Comparison of ENCODE assay signal across 14 mouse cellular contexts in the genomic region with DNA sequence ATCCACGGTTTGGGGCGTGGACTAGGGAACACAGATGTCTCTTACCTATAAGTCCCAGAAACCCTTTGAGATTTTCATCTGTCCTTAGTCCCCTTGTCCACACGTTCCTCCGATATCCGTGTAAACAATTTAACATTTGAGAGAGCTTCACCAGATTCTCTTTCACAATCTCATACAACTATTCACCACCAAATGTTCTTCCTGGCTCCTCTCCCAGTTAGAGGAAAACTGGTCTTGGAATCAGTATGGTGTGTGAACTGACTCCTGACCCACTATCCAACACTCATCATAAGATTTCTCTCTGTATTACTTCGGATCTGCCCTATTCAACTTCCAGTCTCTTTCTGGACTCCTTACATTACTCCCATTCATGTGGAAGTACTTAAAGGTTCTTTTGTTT. TPM values are rescaled to one million over a fixed set of nuclear protein-coding genes. Genes with fewer than 3 reads are reported as not detected.
A peak's percentile ranks its signal among the peaks of the same experiment; 100 is the strongest.
DNase-seq lines count a peak whose midpoint lies in the region; ATAC-seq and TF ChIP-seq lines count a peak whose summit lies in the region.
"Had no signal": no experiment of that assay in that cellular context is flagged by ENCODE, and none has a peak within 500 bp of the region (broad histone marks: within the 10 kb centered on the region; RNA-seq: fewer than 3 reads in every experiment).

No protein-coding gene starts in this region.

- H3K4me2 ChIP-seq in hindbrain, embryonic 12.5 days (replicated peaks), result peak overlapping the region; percentile 63; the same call in 1 of the 2 replicates
- H3K4me2 ChIP-seq in hindbrain, embryonic 11.5 days (replicated peaks; ENCODE audit: low read depth, low read length), result no peak overlapping the region
- H3K4me2 ChIP-seq in midbrain, embryonic 13.5 days (replicated peaks), result peak overlapping the region; percentile 70; the same call in 1 of the 2 replicates
- H3K4me2 ChIP-seq in embryonic facial prominence, embryonic 12.5 days (replicated peaks), result peak overlapping the region; percentile 62
- H3K4me2 ChIP-seq in myocyte (ENCODE audit: low read depth), result peak overlapping the region; percentile 71

- H3K36me3 ChIP-seq in hindbrain, embryonic 12.5 days, result peaks cover 7% of the 10 kb centered on the region; the same call in 1 of the 2 replicates
- no peaks in the 10 kb centered on the region for H3K36me3 ChIP-seq in hindbrain, embryonic 11.5 days (ENCODE audit: control insufficient read depth, insufficient read depth, low read length)
- peaks cover 5% of the 10 kb centered on the region for H3K36me3 ChIP-seq in midbrain, embryonic 13.5 days
- H3K36me3 ChIP-seq in midbrain, embryonic 10.5 days, result peaks cover 11% of the 10 kb centered on the region
- H3K36me3 ChIP-seq in embryonic facial prominence, embryonic 12.5 days, result 0 out of 2 replicates have a peak, but pooled peaks cover 4% of the 10 kb centered on the region
- peaks cover 3% of the 10 kb centered on the region for H3K36me3 ChIP-seq in myocyte (ENCODE audit: control insufficient read depth, insufficient read depth)

- no peak overlapping the region for H3K9ac ChIP-seq in hindbrain, embryonic 12.5 days
- H3K9ac ChIP-seq in hindbrain, embryonic 11.5 days (ENCODE audit: low read depth, low read length), result no peak overlapping the region
- no peak overlapping the region for H3K9ac ChIP-seq in midbrain, embryonic 13.5 days (replicated peaks)
- H3K9ac ChIP-seq in embryonic facial prominence, embryonic 12.5 days, result no peak overlapping the region

- H3K27ac ChIP-seq in hindbrain, embryonic 12.5 days, result no peak overlapping the region
- no peak overlapping the region for H3K27ac ChIP-seq in hindbrain, embryonic 11.5 days (ENCODE audit: low read depth, low read length)
- no peak overlapping the region for H3K27ac ChIP-seq in midbrain, embryonic 13.5 days
- no peak overlapping the region for H3K27ac ChIP-seq in midbrain, embryonic 10.5 days (replicated peaks)
- H3K27ac ChIP-seq in embryonic facial prominence, embryonic 12.5 days, result no peak overlapping the region
- H3K27ac ChIP-seq: lung, embryonic 15.5 days had no signal

- no peaks in the 10 kb centered on the region for H3K9me3 ChIP-seq in hindbrain, embryonic 12.5 days (replicated peaks)
- no peaks in the 10 kb centered on the region for H3K9me3 ChIP-seq in hindbrain, embryonic 11.5 days (ENCODE audit: control insufficient read depth, low read length)
- no peaks in the 10 kb centered on the region for H3K9me3 ChIP-seq in midbrain, embryonic 13.5 days
- no peaks in the 10 kb centered on the region for H3K9me3 ChIP-seq in midbrain, embryonic 10.5 days (replicated peaks)
- H3K9me3 ChIP-seq in embryonic facial prominence, embryonic 12.5 days, result no peaks in the 10 kb centered on the region
- H3K9me3 ChIP-seq: lung, embryonic 15.5 days had no signal

- H3ac ChIP-seq in myocyte (ENCODE audit: control insufficient read depth, insufficient read length), result no peak overlapping the region

- peaks cover 4% of the 10 kb centered on the region for H3K4me1 ChIP-seq in hindbrain, embryonic 12.5 days
- H3K4me1 ChIP-seq in hindbrain, embryonic 11.5 days (replicated peaks; ENCODE audit: control insufficient read depth, insufficient read depth, low read length), result no peaks in the 10 kb centered on the region
- peaks cover 4% of the 10 kb centered on the region for H3K4me1 ChIP-seq in midbrain, embryonic 13.5 days (replicated peaks)
- H3K4me1 ChIP-seq in midbrain, embryonic 10.5 days, result peaks cover 7% of the 10 kb centered on the region
- H3K4me1 ChIP-seq in embryonic facial prominence, embryonic 12.5 days, result peaks cover 4% of the 10 kb centered on the region; the same call in 1 of the 2 replicates

- H3K27me3 ChIP-seq in hindbrain, embryonic 12.5 days, result no peaks in the 10 kb centered on the region
- no peaks in the 10 kb centered on the region for H3K27me3 ChIP-seq in hindbrain, embryonic 11.5 days (ENCODE audit: control insufficient read depth, insufficient read depth, low read length)
- no peaks in the 10 kb centered on the region for H3K27me3 ChIP-seq in midbrain, embryonic 13.5 days
- no peaks in the 10 kb centered on the region for H3K27me3 ChIP-seq in midbrain, embryonic 10.5 days (ENCODE audit: low read depth, poor library complexity, severe bottlenecking)
- H3K27me3 ChIP-seq in embryonic facial prominence, embryonic 12.5 days, result no peaks in the 10 kb centered on the region
- H3K27me3 ChIP-seq in myocyte (ENCODE audit: control insufficient read depth, insufficient read depth, insufficient read length), result no peaks in the 10 kb centered on the region
- H3K27me3 ChIP-seq: lung, embryonic 15.5 days had no signal

- 85% methylated on average over 6 of the region's 6 CpGs for WGBS in hindbrain, embryonic 12.5 days
- WGBS in hindbrain, embryonic 11.5 days, result 89% methylated on average over 6 of the region's 6 CpGs
- 80% methylated on average over 6 of the region's 6 CpGs for WGBS in midbrain, embryonic 13.5 days
- WGBS in midbrain, embryonic 10.5 days, result 89% methylated on average over 6 of the region's 6 CpGs
- WGBS in embryonic facial prominence, embryonic 12.5 days, result 85% methylated on average over 6 of the region's 6 CpGs

- no peak for TF ChIP-seq POLR2A in myocyte (IDR thresholded peaks at IDR 0.05; ENCODE audit: insufficient read length, low read depth)

- no peak overlapping the region for H3K4me3 ChIP-seq in hindbrain, embryonic 12.5 days
- H3K4me3 ChIP-seq in hindbrain, embryonic 11.5 days (ENCODE audit: low read depth, low read length), result no peak overlapping the region
- H3K4me3 ChIP-seq in midbrain, embryonic 13.5 days (replicated peaks), result no peak overlapping the region
- H3K4me3 ChIP-seq in midbrain, embryonic 10.5 days, result no peak overlapping the region
- H3K4me3 ChIP-seq in embryonic facial prominence, embryonic 12.5 days, result no peak overlapping the region
- peak overlapping the region; percentile 33 for H3K4me3 ChIP-seq in myocyte

- H3K79me2 ChIP-seq in myocyte (ENCODE audit: control insufficient read depth, insufficient read depth), result no peaks in the 10 kb centered on the region

- ATAC-seq in hindbrain, embryonic 12.5 days (ENCODE audit: low FRiP score), result no peak
- no peak for ATAC-seq in hindbrain, embryonic 11.5 days (ENCODE audit: low FRiP score)
- ATAC-seq in midbrain, embryonic 13.5 days, result no peak
- no peak for ATAC-seq in embryonic facial prominence, embryonic 12.5 days (ENCODE audit: insufficient number of reproducible peaks, insufficient read depth, low FRiP score, low TSS enrichment)
- no peak for ATAC-seq in granulocyte monocyte progenitor cell, adult 5-6 weeks (replicated peaks; ENCODE audit: poor library complexity, severe bottlenecking)

- DNase-seq in hindbrain, embryonic 11.5 days (ENCODE audit: low spot score), result no peak
- DNase-seq in midbrain, embryonic 10.5 days (ENCODE audit: low spot score), result no peak
- DNase-seq in left cerebral cortex, adult 8-10 months (ENCODE audit: low spot score in 2 of 2), result no peak
- DNase-seq: cerebellum, adult 8-10 months; heart, postnatal 10 days; kidney, adult 18-20 months; right cerebral cortex, postnatal 14 days; thymus, postnatal 25 days had no signal

RNA-seq across cellular contexts. Expression of a gene that starts 0.7 kb away (rescaled TPM):
- 5.4 and 5.5 TPM in 2 replicates for polyA plus RNA-seq in hindbrain, embryonic 12.5 days (2016; fragmentation: Nextera tagmentation; extraction: Ambion mirVana)
- 6.0 and 6.3 TPM in 2 replicates for polyA plus RNA-seq in hindbrain, embryonic 11.5 days (2014; fragmentation: Nextera tagmentation; extraction: Ambion mirVana)
- 8.0 and 8.7 TPM in 2 replicates for polyA plus RNA-seq in midbrain, embryonic 13.5 days (2015; fragmentation: Nextera tagmentation; extraction: Ambion mirVana)
- 5.3 and 5.5 TPM in 2 replicates for polyA plus RNA-seq in midbrain, embryonic 10.5 days (2016; fragmentation: Nextera tagmentation; extraction: Ambion mirVana)
- 7.5 and 7.7 TPM in 2 replicates for polyA plus RNA-seq in embryonic facial prominence, embryonic 12.5 days (2016; fragmentation: Nextera tagmentation; extraction: Ambion mirVana)
- 0.66 TPM for polyA plus RNA-seq in myocyte (2012; fragmentation: generic; extraction: Trizol)
- total RNA-seq in left cerebral cortex, adult 8-10 months (2022), result 10 to 100 TPM in 1 of 4 experiments, 1 to 10 TPM in 3; 6.6 to 10.2 (median 6.6) TPM
- total RNA-seq in granulocyte monocyte progenitor cell, adult 5-6 weeks (2014; fragmentation: Nextera tagmentation), result 6.3 and 7.5 TPM in 2 replicates
- 7.3 and 7.8 TPM in 2 replicates for total RNA-seq in granulocyte monocyte progenitor cell, adult 5-6 weeks (2017)

RNA-seq across cellular contexts. Expression of a gene that starts 23.7 kb away (rescaled TPM):
- 2.3 and 2.4 TPM in 2 replicates for polyA plus RNA-seq in hindbrain, embryonic 12.5 days (2016; fragmentation: Nextera tagmentation; extraction: Ambion mirVana)
- 3.8 and 3.9 TPM in 2 replicates for polyA plus RNA-seq in hindbrain, embryonic 11.5 days (2014; fragmentation: Nextera tagmentation; extraction: Ambion mirVana)
- 3.5 and 3.6 TPM in 2 replicates for polyA plus RNA-seq in midbrain, embryonic 13.5 days (2015; fragmentation: Nextera tagmentation; extraction: Ambion mirVana)
- polyA plus RNA-seq in midbrain, embryonic 10.5 days (2016; fragmentation: Nextera tagmentation; extraction: Ambion mirVana), result 4.2 and 5.8 TPM in 2 replicates
- 3.3 and 3.8 TPM in 2 replicates for polyA plus RNA-seq in embryonic facial prominence, embryonic 12.5 days (2016; fragmentation: Nextera tagmentation; extraction: Ambion mirVana)
- 0.08 TPM for polyA plus RNA-seq in myocyte (2012; fragmentation: generic; extraction: Trizol)
- total RNA-seq in left cerebral cortex, adult 8-10 months (2022), result 1 to 10 TPM; 3.4 to 6.4 (median 5.6) TPM
- total RNA-seq in granulocyte monocyte progenitor cell, adult 5-6 weeks (2014; fragmentation: Nextera tagmentation), result 2.7 and 3.6 TPM in 2 replicates
- total RNA-seq in granulocyte monocyte progenitor cell, adult 5-6 weeks (2017), result 3.0 and 3.9 TPM in 2 replicates

RNA-seq across cellular contexts. Expression of a gene that starts 26.8 kb away (rescaled TPM):
- 8.2 and 9.1 TPM in 2 replicates for polyA plus RNA-seq in hindbrain, embryonic 12.5 days (2016; fragmentation: Nextera tagmentation; extraction: Ambion mirVana)
- polyA plus RNA-seq in hindbrain, embryonic 11.5 days (2014; fragmentation: Nextera tagmentation; extraction: Ambion mirVana), result 4.0 and 5.3 TPM in 2 replicates
- polyA plus RNA-seq in midbrain, embryonic 13.5 days (2015; fragmentation: Nextera tagmentation; extraction: Ambion mirVana), result 9.8 and 10.3 TPM in 2 replicates
- 6.7 and 7.8 TPM in 2 replicates for polyA plus RNA-seq in midbrain, embryonic 10.5 days (2016; fragmentation: Nextera tagmentation; extraction: Ambion mirVana)
- 8.4 and 10.5 TPM in 2 replicates for polyA plus RNA-seq in embryonic facial prominence, embryonic 12.5 days (2016; fragmentation: Nextera tagmentation; extraction: Ambion mirVana)
- 1.3 TPM for polyA plus RNA-seq in myocyte (2012; fragmentation: generic; extraction: Trizol)
- 10 to 100 TPM; 13.1 to 14.0 (median 13.6) TPM for total RNA-seq in left cerebral cortex, adult 8-10 months (2022)
- total RNA-seq in granulocyte monocyte progenitor cell, adult 5-6 weeks (2014; fragmentation: Nextera tagmentation), result 12.1 and 12.6 TPM in 2 replicates
- 12.1 and 18.0 TPM in 2 replicates for total RNA-seq in granulocyte monocyte progenitor cell, adult 5-6 weeks (2017)

RNA-seq across cellular contexts. Expression of a gene that starts 57.8 kb away (rescaled TPM):
- 9.1 and 10.6 TPM in 2 replicates for polyA plus RNA-seq in hindbrain, embryonic 12.5 days (2016; fragmentation: Nextera tagmentation; extraction: Ambion mirVana)
- 8.4 and 9.7 TPM in 2 replicates for polyA plus RNA-seq in hindbrain, embryonic 11.5 days (2014; fragmentation: Nextera tagmentation; extraction: Ambion mirVana)
- 12.0 and 12.7 TPM in 2 replicates for polyA plus RNA-seq in midbrain, embryonic 13.5 days (2015; fragmentation: Nextera tagmentation; extraction: Ambion mirVana)
- polyA plus RNA-seq in midbrain, embryonic 10.5 days (2016; fragmentation: Nextera tagmentation; extraction: Ambion mirVana), result 6.3 and 8.5 TPM in 2 replicates
- polyA plus RNA-seq in embryonic facial prominence, embryonic 12.5 days (2016; fragmentation: Nextera tagmentation; extraction: Ambion mirVana), result 9.2 and 9.6 TPM in 2 replicates
- polyA plus RNA-seq in myocyte (2012; fragmentation: generic; extraction: Trizol), result 0.17 TPM
- total RNA-seq in left cerebral cortex, adult 8-10 months (2022), result 10 to 100 TPM in 1 of 4 experiments, 1 to 10 TPM in 3; 5.7 to 10.3 (median 7.9) TPM
- total RNA-seq in granulocyte monocyte progenitor cell, adult 5-6 weeks (2014; fragmentation: Nextera tagmentation), result 3.7 and 5.9 TPM in 2 replicates
- 6.0 and 7.0 TPM in 2 replicates for total RNA-seq in granulocyte monocyte progenitor cell, adult 5-6 weeks (2017)
